Mouse (Mus musculus) layer of hippocampus, postnatal 10 days (tissue): ENCODE measurements around the gene 6030498E09Rik. TPM values are rescaled to one million over a fixed set of nuclear protein-coding genes. Genes with fewer than 3 reads are reported as not detected.

Experiments
- DNase-seq, 2 experiments: peaks; one replicate each; pipeline ENCODE4 v3.0.0; 2021; ENCODE audit warnings: low spot score in 2 of 2
- long read RNA-seq: library from polyadenylated mRNA; stranded (forward); transcript quantifications from one replicate; pipeline ENCODE4 v2.0.0, GENCODE M21; 2023
- microRNA-seq, 2 experiments: library from miRNA; unstranded; fragments of <30 nt; microRNA quantifications; one replicate each; pipeline ENCODE4 v1.2.0; 2021
- total RNA-seq, 2 experiments: library from RNA; stranded (reverse); gene quantifications; 2 replicates each; pipeline ENCODE4 v1.2.3; 2021

6030498E09Rik gene
- not detected for total RNA-seq
- long read RNA-seq: 0 reads

- DNase-seq: no peak
Measured at GRCm38 (mm10) chrX:38772478-38772877, at the start of gene 6030498E09Rik. Gene 6030498E09Rik (plus strand): TSS chrX:38772671.

- DNase-seq: no peak
Measured at GRCm38 (mm10) chrX:38730081-38730480, 42.4 kb upstream of the 6030498E09Rik start.

- DNase-seq: no peak
Measured at GRCm38 (mm10) chrX:38730639-38731038, 41.8 kb upstream of the 6030498E09Rik start.

GRCm38 (mm10) chrX:38733683-38734082 is 38.8 kb upstream of the 6030498E09Rik start:
- no peak for DNase-seq

- peak; percentile 4 to 15 for DNase-seq
Measured at GRCm38 (mm10) chrX:38734916-38735880, 37.3 kb upstream of the 6030498E09Rik start.

GRCm38 (mm10) chrX:38771453-38771852 is 1.0 kb upstream of the 6030498E09Rik start:
- no peak for DNase-seq

GRCm38 (mm10) chrX:38771886-38772285 is 585 bp upstream of the 6030498E09Rik start:
- peak; percentile 20 to 26 for DNase-seq

GRCm38 (mm10) chrX:38794373-38794772 is 21.9 kb downstream of the 6030498E09Rik start:
- no peak for DNase-seq

- DNase-seq: no peak
Measured at GRCm38 (mm10) chrX:38813934-38814333, 41.5 kb downstream of the 6030498E09Rik start.

GRCm38 (mm10) chrX:38816841-38817240 is 44.4 kb downstream of the 6030498E09Rik start:
- no peak for DNase-seq

- no peak for DNase-seq
Measured at GRCm38 (mm10) chrX:38958571-38958970, 186.1 kb downstream of the 6030498E09Rik start.

GRCm38 (mm10) chrX:38996265-38996664 is 223.8 kb downstream of the 6030498E09Rik start:
- no peak for DNase-seq

Small RNA genes within 50 kb of the gene (microRNA-seq; reads per million reads assigned to microRNA genes)
- gene Gm25642: 0 reads per million in 2 experiments

Other genes starting within 250 kb of the 6030498E09Rik start
- 10 to 100 TPM; 40.1 to 42.0 TPM for gene Cul4b, start 196.5 kb upstream of the 6030498E09Rik start, total RNA-seq
- 100 to 1,000 TPM in 1 of 2 experiments, 10 to 100 TPM in 1; 95.1 to 107 TPM for gene Mcts1, start 172.1 kb upstream of the 6030498E09Rik start, total RNA-seq
- 10 to 100 TPM; 15.2 to 17.3 TPM for gene C1galt1c1, start 137.6 kb upstream of the 6030498E09Rik start, total RNA-seq